Mouse (Mus musculus) lung, adult 2 months (tissue): ENCODE measurements around the gene Calr3.

Experiments used
- CTCF ChIP-seq: fragments of 200-500 bp; IDR thresholded peaks from 2 replicates; pipeline ENCODE4 v1.5.1; 2011; ENCODE audit warnings: mild to moderate bottlenecking, low read length, control low read depth; ENCODE audit not compliant: insufficient read depth
- POLR2A ChIP-seq: fragments of 200-500 bp; IDR thresholded peaks from 2 replicates; pipeline ENCODE4 v1.6.1; 2011; ENCODE audit warnings: low read depth, mild to moderate bottlenecking, control low read depth, low read length, borderline replicate concordance; ENCODE audit errors: extremely low read depth

DNA sequence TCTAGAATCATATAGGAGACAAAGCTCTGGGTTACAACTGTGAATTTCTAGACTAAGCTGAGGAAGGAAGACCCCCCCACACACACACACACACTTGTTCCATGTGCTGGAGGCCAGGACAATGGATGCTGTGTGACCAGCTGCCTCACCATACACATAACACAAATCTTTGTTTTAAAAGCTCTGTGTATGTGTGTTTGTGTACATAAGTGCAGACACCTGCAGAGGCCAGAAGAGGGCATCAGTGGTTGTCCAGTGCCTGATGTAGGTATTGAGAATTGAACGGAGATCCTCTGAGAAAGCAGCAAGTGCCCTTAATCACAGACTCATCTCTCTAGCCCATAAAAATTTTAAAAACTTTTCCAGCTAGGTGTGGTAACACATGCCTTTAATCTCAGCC is 20.7 kb downstream of the Calr3 start:
- TF ChIP-seq POLR2A (no peak), CTCF (no peak)
